ENCODE assay signal across 23 mouse cellular contexts in the genomic region with DNA sequence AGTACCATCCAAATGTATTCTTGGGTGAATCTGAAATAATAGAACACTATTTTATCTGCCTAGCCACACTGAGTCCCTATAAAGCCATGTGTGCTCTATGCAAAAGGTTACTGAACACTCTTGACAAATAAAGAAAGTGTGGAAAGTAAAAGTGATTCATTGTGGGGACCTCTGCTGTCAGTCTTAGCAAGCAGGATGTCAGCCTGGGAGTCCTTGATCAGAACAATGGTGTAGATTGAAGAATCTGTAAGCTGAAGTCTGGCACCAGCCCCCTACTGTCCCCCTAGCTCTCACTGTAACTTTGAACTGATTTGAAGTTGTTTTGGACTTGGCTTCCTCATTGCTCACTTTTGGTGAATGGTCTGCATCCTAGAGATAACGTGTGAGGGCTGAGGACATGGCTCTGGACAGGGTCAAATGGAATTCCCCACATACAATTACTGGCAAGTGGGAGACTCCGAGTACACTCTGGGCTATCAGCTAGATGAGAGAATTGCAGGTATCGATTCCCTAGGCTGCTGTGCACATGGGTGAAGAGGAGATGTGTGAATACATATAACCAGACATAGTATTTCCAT. TPM values are rescaled to one million over a fixed set of nuclear protein-coding genes. Genes with fewer than 3 reads are reported as not detected.
DNase-seq lines count a peak whose midpoint lies in the region; ATAC-seq and TF ChIP-seq lines count a peak whose summit lies in the region.
"Had no signal": no experiment of that assay in that cellular context is flagged by ENCODE, and none has a peak within 500 bp of the region (broad histone marks: within the 10 kb centered on the region; RNA-seq: fewer than 3 reads in every experiment).

No protein-coding gene starts in this region.

- H3K27ac ChIP-seq in CH12.LX (ENCODE audit: insufficient read depth, low read depth), result no peak overlapping the region
- H3K27ac ChIP-seq: embryonic facial prominence, embryonic 13.5 days; hindbrain, embryonic 15.5 days; kidney, embryonic 15.5 days; liver, embryonic 15.5 days; midbrain, embryonic 15.5 days; neural tube, embryonic 15.5 days had no signal

- TF ChIP-seq RAD21 in CH12.LX (IDR thresholded peaks at IDR 0.05; ENCODE audit: low read depth, low read length), result no peak

- peak; percentile 8 for DNase-seq in lung, postnatal 36 days
- no peak for DNase-seq in lung, postnatal 14 days
- DNase-seq in A20 (ENCODE audit: low read depth, low spot score) (peak; percentile 54), CH12.LX (ENCODE audit: extremely low read depth) (no peak)
- no peak for DNase-seq in yolk sac, embryonic 10.5 days (ENCODE audit: low spot score)
- no peak for DNase-seq in adrenal gland, postnatal 14 days
- DNase-seq in left cerebral cortex, postnatal 4 days, result no peak
- DNase-seq: adrenal gland, adult 2 months; cerebellum, adult 9-11 months; forebrain, postnatal 0 days; heart, postnatal 36 days; right cerebral cortex, postnatal 25 days had no signal

- in situ Hi-C loops in CH12.LX (cut with MboI; ENCODE audit: low pct_ligation_motif_present, low pct_unique_long_range_greater_than_20kb, low sequenced_read_pairs), result no loop called here

- H3K9ac ChIP-seq in CH12.LX (ENCODE audit: insufficient read depth, low read depth), result no peak overlapping the region
- H3K9ac ChIP-seq: embryonic facial prominence, embryonic 13.5 days; forebrain, postnatal 0 days; hindbrain, embryonic 15.5 days; kidney, embryonic 15.5 days; liver, embryonic 15.5 days; midbrain, embryonic 15.5 days; neural tube, embryonic 15.5 days had no signal

- 0 out of 2 replicates have a peak overlapping the region, but pooled peaks have one; percentile 4 for H3K4me2 ChIP-seq in CH12.LX (ENCODE audit: insufficient read depth, low read depth, poor library complexity, severe bottlenecking)
- H3K4me2 ChIP-seq: embryonic facial prominence, embryonic 13.5 days; heart, embryonic 11.5 days; hindbrain, embryonic 15.5 days; kidney, embryonic 15.5 days; liver, embryonic 15.5 days; midbrain, embryonic 15.5 days; neural tube, embryonic 15.5 days had no signal

- H3K36me3 ChIP-seq in CH12.LX (replicated peaks in 1 of 2; ENCODE audit: control insufficient read depth in 1 of 2, insufficient read depth in 1 of 2, low read length in 1 of 2), result peaks cover 0 to 9% of the 10 kb centered on the region in 2 experiments
- H3K36me3 ChIP-seq: embryonic facial prominence, embryonic 13.5 days; hindbrain, embryonic 15.5 days; kidney, embryonic 15.5 days; liver, embryonic 15.5 days; midbrain, embryonic 15.5 days; neural tube, embryonic 15.5 days had no signal

- no peak for TF ChIP-seq CTCF in CH12.LX (conservative IDR thresholded peaks at IDR 0.05 in 1 of 2, IDR thresholded peaks at IDR 0.05 in 1 of 2; ENCODE audit: low read depth in 2 of 2, low read length in 2 of 2)

- H3K79me2 ChIP-seq in CH12.LX (replicated peaks; ENCODE audit: control insufficient read depth, extremely low read depth, insufficient read depth, poor library complexity, severe bottlenecking), result no peaks in the 10 kb centered on the region

- no peaks in the 10 kb centered on the region for H3K27me3 ChIP-seq in CH12.LX (replicated peaks)
- H3K27me3 ChIP-seq: embryonic facial prominence, embryonic 13.5 days; hindbrain, embryonic 15.5 days; kidney, embryonic 15.5 days; liver, embryonic 15.5 days; midbrain, embryonic 15.5 days; neural tube, embryonic 15.5 days had no signal

- H3K4me3 ChIP-seq in CH12.LX (replicated peaks in 1 of 3; ENCODE audit: low read depth in 2 of 3, low read length in 2 of 3, poor library complexity in 1 of 3), result peak overlapping the region in 2 of 3 experiments; percentile 60 to 62
- H3K4me3 ChIP-seq: embryonic facial prominence, embryonic 13.5 days; hindbrain, embryonic 15.5 days; kidney, embryonic 15.5 days; liver, embryonic 15.5 days; midbrain, embryonic 15.5 days; myocyte; neural tube, embryonic 15.5 days had no signal

- intact Hi-C loops in left cerebral cortex, postnatal 4 days (cut with DNase I), result no loop called here

- peak; percentile 53 for ATAC-seq in inflammation-experienced regulatory T-cells, adult 6 months
- ATAC-seq: forebrain, postnatal 0 days; intestine, postnatal 0 days; lung, postnatal 0 days; midbrain, embryonic 15.5 days had no signal

- TF ChIP-seq POLR2A in CH12.LX (IDR thresholded peaks at IDR 0.05; ENCODE audit: low read depth, low read length), result no peak

- H3K4me1 ChIP-seq in CH12.LX (ENCODE audit: control insufficient read depth in 1 of 2, insufficient read depth in 2 of 2), result peaks cover 34 to 66% of the 10 kb centered on the region in 2 experiments
- H3K4me1 ChIP-seq: hindbrain, embryonic 15.5 days; liver, embryonic 15.5 days; midbrain, embryonic 15.5 days; neural tube, embryonic 15.5 days had no signal

- dilution Hi-C loops in CH12.LX (cut with MboI; ENCODE audit: extremely low pct_ligation_motif_present, extremely low pct_unique_long_range_greater_than_20kb, low sequenced_read_pairs), result no loop called here

- no peak for TF ChIP-seq EP300 in CH12.LX (IDR thresholded peaks at IDR 0.05; ENCODE audit: low read length)

- no peaks in the 10 kb centered on the region for H3K9me3 ChIP-seq in CH12.LX (replicated peaks; ENCODE audit: low read length)
- H3K9me3 ChIP-seq: embryonic facial prominence, embryonic 13.5 days; hindbrain, embryonic 15.5 days; kidney, embryonic 15.5 days; liver, embryonic 15.5 days; midbrain, embryonic 15.5 days; neural tube, embryonic 15.5 days had no signal

TF ChIP-seq in CH12.LX, 34 proteins besides CTCF, POLR2A, EP300 and RAD21:
- TF ChIP-seq USF1 (IDR thresholded peaks at IDR 0.05; ENCODE audit: low read depth, low read length) (no peak), ETS1 (conservative IDR thresholded peaks at IDR 0.05; ENCODE audit: low read depth, low read length) (no peak), MAFK (IDR thresholded peaks at IDR 0.05; ENCODE audit: insufficient replicate concordance, low read length) (no peak), ZMIZ1 (IDR thresholded peaks at IDR 0.05; ENCODE audit: low read depth, low read length) (no peak), E2F4 (IDR thresholded peaks at IDR 0.05; ENCODE audit: insufficient replicate concordance, low read depth, low read length) (no peak), PAX5 (IDR thresholded peaks at IDR 0.05; ENCODE audit: low read length) (no peak), ELF1 (IDR thresholded peaks at IDR 0.05; ENCODE audit: low read depth, low read length) (no peak), MXI1 (IDR thresholded peaks at IDR 0.05; ENCODE audit: low read depth, low read length) (no peak), MAX (IDR thresholded peaks at IDR 0.05; ENCODE audit: low read length) (no peak)

RNA-seq across cellular contexts. Expression of a gene that starts 2.0 kb away (rescaled TPM):
- total RNA-seq in CH12.LX (2012; rRNA removed) (5.1 and 6.3 TPM in 2 replicates), CH12.LX (2014; rRNA removed) (7.7 TPM in 2 replicates)
- 29.8 and 29.9 TPM in 2 replicates for polyA plus RNA-seq in CH12.LX (2012; ENCODE audit: insufficient read length, low read depth)
- polyA plus RNA-seq in inflammation-experienced regulatory T-cells, adult 6 months (2017; shearing (Covaris generic)), result 10 to 100 TPM in 2 of 3 experiments, 1 to 10 TPM in 1; 4.1 to 16.7 (median 15.5) TPM
- 6.2 and 15.7 TPM in 2 replicates for total RNA-seq in adrenal gland, postnatal 14 days (2021)
- 100 to 1,000 TPM; 159 to 167 TPM for total RNA-seq in left cerebral cortex, postnatal 4 days (2021)
- polyA plus RNA-seq: myocyte had no signal

Comparison
In these comparisons a context has a peak if more than half of its experiments do, and no peak if none do; other contexts are left out.
1. DNase-seq: peak in lung, postnatal 36 days (single experiment) and A20 (single experiment); none in lung, postnatal 14 days (single experiment), CH12.LX (single experiment), yolk sac, embryonic 10.5 days (single experiment), adrenal gland, postnatal 14 days (single experiment) and left cerebral cortex, postnatal 4 days (single experiment).